Mouse (Mus musculus) embryonic facial prominence, embryonic 10.5 days (tissue): ENCODE measurements around the gene Ankrd52. TPM values are rescaled to one million over a fixed set of nuclear protein-coding genes. Genes with fewer than 3 reads are reported as not detected.

ENCODE experiments used
- DNase-seq: peaks from one replicate; pipeline ENCODE4 v3.0.0-alpha.2; 2017; ENCODE audit warnings: low spot score
- H3K27ac ChIP-seq: fragments of 300-500 bp; sonication (generic); replicated peaks from 2 replicates; pipeline ENCODE4 v1.5.1; 2016; ENCODE audit warnings: mild to moderate bottlenecking
- H3K27me3 ChIP-seq: fragments of 300-500 bp; sonication (generic); replicated peaks from 2 replicates; pipeline ENCODE4 v1.6.1; 2016; ENCODE audit warnings: low read depth, mild to moderate bottlenecking; ENCODE audit not compliant: poor library complexity, severe bottlenecking
- H3K36me3 ChIP-seq: fragments of 300-500 bp; sonication (generic); replicated peaks from 2 replicates; pipeline ENCODE4 v1.6.1; 2016; ENCODE audit warnings: mild to moderate bottlenecking, moderate library complexity
- H3K4me1 ChIP-seq: fragments of 300-500 bp; sonication (generic); 2 replicates; pipeline ENCODE4 v1.6.1; 2016
- H3K4me3 ChIP-seq: fragments of 300-500 bp; sonication (generic); 2 replicates; pipeline ENCODE4 v1.5.1; 2016; ENCODE audit warnings: mild to moderate bottlenecking, moderate library complexity
- H3K9me3 ChIP-seq: fragments of 300-500 bp; sonication (generic); 2 replicates; pipeline ENCODE4 v1.6.1; 2016; ENCODE audit warnings: mild to moderate bottlenecking
- WGBS: fragments of 180-500 bp; shearing (Covaris S2); methylation state at CpG from one replicate; pipeline ENCODE4 v1.1.7; 2016; 5-methylcytosine and 5-hydroxymethylcytosine counted together
- polyA plus RNA-seq: library from polyadenylated mRNA; unstranded; fragments of >200 nt; fragmentation: Nextera tagmentation; extraction: Ambion mirVana; gene quantifications from 2 replicates; pipeline ENCODE4 v1.2.1, GENCODE M21; 2016

Ankrd52 gene
- polyA plus RNA-seq, 1 experiment from 2014 or later, result 12.1 TPM

DNA sequence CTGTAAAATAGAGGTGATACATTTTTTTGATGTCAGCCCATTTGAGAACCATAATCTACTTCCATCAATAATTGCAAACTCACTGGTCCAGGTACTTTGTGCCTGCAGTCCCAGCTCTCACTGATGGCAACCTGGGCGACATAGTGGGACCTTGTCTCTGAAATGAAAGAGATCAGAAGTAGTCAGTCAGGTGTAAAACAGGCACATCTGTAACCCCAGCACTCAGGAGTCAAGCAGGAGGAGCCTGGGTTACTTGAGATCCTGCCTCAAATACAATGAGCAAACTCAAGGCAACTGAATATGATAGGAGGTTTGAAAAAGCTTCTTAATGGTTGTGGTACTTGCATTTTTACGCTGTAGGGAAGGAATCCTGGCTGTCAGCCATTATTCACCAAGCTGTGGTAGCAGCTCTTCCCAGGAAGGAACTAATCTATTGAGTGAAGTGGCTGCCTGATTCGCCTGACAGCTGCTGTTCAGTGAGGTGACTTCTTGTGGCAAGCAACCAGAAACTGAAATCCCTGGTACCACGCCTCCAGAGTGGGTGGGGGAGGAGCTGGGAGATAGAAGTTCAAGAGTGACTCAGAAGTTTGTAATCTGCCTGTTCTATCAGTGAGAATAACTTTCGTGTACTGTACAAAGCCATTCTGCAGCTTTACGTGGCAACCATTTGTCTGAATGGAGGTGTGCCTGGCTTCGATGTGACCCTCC, 32.2 kb upstream of the Ankrd52 start:
- no peak overlapping the region for H3K27ac ChIP-seq
- peaks cover 64% of the 10 kb centered on the region for H3K36me3 ChIP-seq

GRCm38 (mm10) chr10:128347541-128347940, 29.4 kb upstream of the Ankrd52 start:
- WGBS, result 93% methylated on average over 8 of the region's 8 CpGs
- no peaks in the 10 kb centered on the region for H3K27me3 ChIP-seq

More for the DNA sequence above, 32.2 kb upstream of the Ankrd52 start:
- DNase-seq, result peak; percentile 14
- H3K4me3 ChIP-seq, result no peak overlapping the region
- no peaks in the 10 kb centered on the region for H3K9me3 ChIP-seq
- 78% methylated on average over 7 of the region's 7 CpGs for WGBS
- H3K4me1 ChIP-seq, result peaks cover 10% of the 10 kb centered on the region
- H3K27me3 ChIP-seq, result no peaks in the 10 kb centered on the region

GRCm38 (mm10) chr10:128358796-128359195, 18.1 kb upstream of the Ankrd52 start:
- 54% methylated on average over 2 of the region's 2 CpGs for WGBS
- DNase-seq, result peak; percentile 31
- H3K36me3 ChIP-seq, result peaks cover 99% of the 10 kb centered on the region

More at GRCm38 (mm10) chr10:128347541-128347940, 29.4 kb upstream of the Ankrd52 start:
- H3K4me3 ChIP-seq, result no peak overlapping the region
- no peak for DNase-seq
- no peaks in the 10 kb centered on the region for H3K9me3 ChIP-seq
- peaks cover 8% of the 10 kb centered on the region for H3K4me1 ChIP-seq
- no peak overlapping the region for H3K27ac ChIP-seq
- peaks cover 68% of the 10 kb centered on the region for H3K36me3 ChIP-seq

GRCm38 (mm10) chr10:128359226-128359625, 17.7 kb upstream of the Ankrd52 start:
- Histone ChIP-seq H3K4me3 (no peak overlapping the region), H3K27ac (no peak overlapping the region), H3K9me3 (no peaks in the 10 kb centered on the region), H3K36me3 (peaks cover 99% of the 10 kb centered on the region), H3K4me1 (no peaks in the 10 kb centered on the region), H3K27me3 (no peaks in the 10 kb centered on the region)
- WGBS, result 94% methylated on average over 6 of the region's 6 CpGs
- no peak for DNase-seq

More at GRCm38 (mm10) chr10:128358796-128359195, 18.1 kb upstream of the Ankrd52 start:
- Histone ChIP-seq H3K27ac (no peak overlapping the region), H3K9me3 (no peaks in the 10 kb centered on the region), H3K27me3 (no peaks in the 10 kb centered on the region), H3K4me3 (no peak overlapping the region), H3K4me1 (no peaks in the 10 kb centered on the region)

DNA sequence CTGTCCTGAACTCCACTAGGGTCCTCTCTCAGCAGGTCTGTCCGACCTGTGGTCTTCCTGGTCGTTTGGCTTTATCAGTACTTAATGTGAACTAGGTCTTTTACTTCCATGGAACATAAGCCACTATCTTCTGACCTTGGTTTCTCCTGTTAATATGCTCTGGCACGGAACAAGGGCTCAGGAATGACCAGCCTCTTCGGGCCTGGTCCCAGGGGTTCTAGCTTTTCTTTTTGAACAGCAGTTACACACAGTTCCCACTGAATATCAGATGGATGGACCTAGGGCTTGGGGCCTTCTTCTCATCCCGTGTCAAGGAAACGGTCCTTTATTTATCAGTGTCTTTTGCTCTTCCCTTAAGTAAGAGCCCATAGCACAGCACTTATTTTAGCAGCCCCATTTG, 15.1 kb upstream of the Ankrd52 start:
- Histone ChIP-seq H3K9me3 (no peaks in the 10 kb centered on the region), H3K4me3 (no peak overlapping the region), H3K27me3 (no peaks in the 10 kb centered on the region), H3K36me3 (peaks cover 93% of the 10 kb centered on the region), H3K4me1 (no peaks in the 10 kb centered on the region), H3K27ac (no peak overlapping the region)
- 90% methylated on average over 6 of the region's 6 CpGs for WGBS
- DNase-seq, result no peak

GRCm38 (mm10) chr10:128362568-128362967, 14.3 kb upstream of the Ankrd52 start:
- peaks cover 86% of the 10 kb centered on the region for H3K36me3 ChIP-seq
- no peaks in the 10 kb centered on the region for H3K9me3 ChIP-seq
- no peaks in the 10 kb centered on the region for H3K27me3 ChIP-seq
- peaks cover under 1% of the 10 kb centered on the region; the same call in 1 of the 2 replicates for H3K4me1 ChIP-seq
- H3K27ac ChIP-seq, result no peak overlapping the region
- no peak for DNase-seq
- 60% methylated on average over 3 of the region's 3 CpGs for WGBS
- H3K4me3 ChIP-seq, result no peak overlapping the region

DNA sequence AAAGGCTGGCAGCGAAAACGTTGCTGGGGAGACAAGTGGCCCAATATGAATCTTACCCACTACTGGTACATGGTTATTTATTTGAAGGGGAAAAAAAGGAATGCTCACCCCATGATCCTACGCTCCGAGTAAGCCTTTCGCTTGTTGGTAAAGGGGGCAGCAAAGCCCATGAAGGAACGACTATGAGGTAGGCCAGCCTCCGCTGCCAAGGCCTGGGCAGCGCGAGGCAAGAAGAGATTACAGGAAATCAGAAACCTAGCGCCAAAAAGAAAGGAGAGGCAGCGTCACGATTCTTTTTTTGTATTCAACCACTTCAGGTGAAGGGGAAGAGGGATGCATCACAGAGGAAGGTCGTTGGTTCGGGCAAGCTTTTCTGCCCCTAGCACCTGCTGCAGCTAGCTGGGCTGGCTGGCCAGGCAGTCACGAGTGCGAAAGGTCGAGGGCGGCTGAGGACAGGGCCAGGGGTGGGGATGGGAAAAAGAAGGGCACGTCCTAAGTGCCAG, 9.0 kb upstream of the Ankrd52 start:
- H3K4me3 ChIP-seq, result peak overlapping the region; percentile 79
- H3K27me3 ChIP-seq, result no peaks in the 10 kb centered on the region
- peak overlapping the region; percentile 90 for H3K27ac ChIP-seq
- DNase-seq, result no peak
- 17% methylated on average over 19 of the region's 19 CpGs for WGBS
- H3K36me3 ChIP-seq, result peaks cover 32% of the 10 kb centered on the region
- no peaks in the 10 kb centered on the region for H3K9me3 ChIP-seq
- peaks cover 15% of the 10 kb centered on the region for H3K4me1 ChIP-seq

- Histone ChIP-seq H3K36me3 (peaks cover 26% of the 10 kb centered on the region), H3K27me3 (no peaks in the 10 kb centered on the region), H3K4me3 (peak within 1 kb of the TSS; percentile 79), H3K9me3 (no peaks in the 10 kb centered on the region), H3K27ac (peak within 1 kb of the TSS; percentile 90), H3K4me1 (peaks cover 15% of the 10 kb centered on the region)
- DNase-seq, result peak; percentile 91
- WGBS, result under 1% methylated on average over 87 of the region's 87 CpGs
Measured at GRCm38 (mm10) chr10:128368402-128369217, 8.3 kb upstream of the Ankrd52 start, which contains the start of gene Coq10a. Coq10a (minus strand) TSS chr10:128368997.

- 9% methylated on average over 9 of the region's 9 CpGs for WGBS
- Histone ChIP-seq H3K4me3 (peak overlapping the region; percentile 79), H3K27ac (peak overlapping the region; percentile 90), H3K27me3 (no peaks in the 10 kb centered on the region), H3K4me1 (peaks cover 15% of the 10 kb centered on the region), H3K36me3 (peaks cover 20% of the 10 kb centered on the region), H3K9me3 (no peaks in the 10 kb centered on the region)
- DNase-seq, result no peak
Measured at GRCm38 (mm10) chr10:128369218-128369543, 7.7 kb upstream of the Ankrd52 start.

GRCm38 (mm10) chr10:128369599-128369998, 7.3 kb upstream of the Ankrd52 start:
- peak overlapping the region; percentile 79 for H3K4me3 ChIP-seq
- peaks cover 16% of the 10 kb centered on the region for H3K36me3 ChIP-seq
- no peak for DNase-seq
- H3K27me3 ChIP-seq, result no peaks in the 10 kb centered on the region
- 79% methylated on average over 6 of the region's 6 CpGs for WGBS
- H3K9me3 ChIP-seq, result no peaks in the 10 kb centered on the region
- H3K27ac ChIP-seq, result peak overlapping the region; percentile 90
- H3K4me1 ChIP-seq, result peaks cover 15% of the 10 kb centered on the region

DNA sequence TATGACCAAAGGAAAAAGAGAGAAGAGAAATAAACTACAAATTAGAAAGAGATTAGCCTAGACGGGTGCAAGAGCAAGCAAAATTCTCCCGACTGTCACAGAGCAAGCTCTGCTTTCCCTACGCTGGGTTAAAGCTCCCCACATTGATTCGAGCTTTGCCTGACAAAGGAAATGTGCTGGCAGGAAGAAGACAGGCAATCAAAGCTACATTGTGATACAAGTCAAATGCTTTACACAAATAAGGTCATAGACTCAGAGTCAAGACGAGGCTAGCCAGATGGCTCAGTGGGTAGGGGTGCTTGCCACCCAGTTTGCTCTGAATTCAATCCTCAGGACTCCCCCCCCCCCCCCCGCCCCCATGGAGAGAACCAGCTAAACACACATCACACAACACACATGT, 6.9 kb upstream of the Ankrd52 start:
- no peaks in the 10 kb centered on the region for H3K9me3 ChIP-seq
- H3K4me3 ChIP-seq, result no peak overlapping the region
- 67% methylated on average over 6 of the region's 6 CpGs for WGBS
- H3K27ac ChIP-seq, result no peak overlapping the region
- DNase-seq, result no peak
- H3K36me3 ChIP-seq, result peaks cover 11% of the 10 kb centered on the region
- H3K4me1 ChIP-seq, result peaks cover 15% of the 10 kb centered on the region
- no peaks in the 10 kb centered on the region for H3K27me3 ChIP-seq

DNA sequence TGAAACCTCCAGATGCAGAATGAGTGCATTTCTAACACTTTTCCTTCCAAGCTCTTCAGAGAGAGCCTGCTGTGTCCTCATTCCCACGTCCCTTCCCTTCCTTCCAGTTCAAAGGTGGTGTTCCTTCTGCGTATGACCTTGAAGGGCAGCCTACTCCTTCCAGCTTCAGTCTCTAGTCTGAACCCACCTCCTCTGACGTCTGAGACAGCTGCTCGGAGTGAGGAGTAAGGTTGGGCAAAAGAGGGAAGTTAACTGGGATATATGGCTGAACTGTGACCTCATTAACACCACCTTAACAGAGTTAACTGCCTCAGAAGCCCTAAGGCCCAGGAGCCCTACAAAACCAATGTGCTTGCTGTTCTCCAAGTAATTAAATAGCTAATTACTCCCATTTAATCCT, 6.3 kb upstream of the Ankrd52 start:
- no peak overlapping the region for H3K27ac ChIP-seq
- no peak for DNase-seq
- H3K36me3 ChIP-seq, result peaks cover 6% of the 10 kb centered on the region
- no peaks in the 10 kb centered on the region for H3K9me3 ChIP-seq
- H3K27me3 ChIP-seq, result no peaks in the 10 kb centered on the region
- peaks cover 15% of the 10 kb centered on the region for H3K4me1 ChIP-seq
- WGBS, result 58% methylated on average over 4 of the region's 4 CpGs
- H3K4me3 ChIP-seq, result no peak overlapping the region
